Mouse (Mus musculus) liver, adult 2 months (tissue): ENCODE measurements around the gene Mlf2.

ENCODE experiments used
- CTCF ChIP-seq: fragments of 200-500 bp; IDR thresholded peaks from 2 replicates; pipeline ENCODE4 v1.5.1; 2011; ENCODE audit warnings: low read depth, low read length, control low read depth
- POLR2A ChIP-seq: fragments of 200-500 bp; IDR thresholded peaks from 2 replicates; pipeline ENCODE4 v1.6.1; 2011; ENCODE audit warnings: low read length, control low read depth; ENCODE audit not compliant: insufficient read depth; ENCODE audit errors: extremely low read depth

DNA sequence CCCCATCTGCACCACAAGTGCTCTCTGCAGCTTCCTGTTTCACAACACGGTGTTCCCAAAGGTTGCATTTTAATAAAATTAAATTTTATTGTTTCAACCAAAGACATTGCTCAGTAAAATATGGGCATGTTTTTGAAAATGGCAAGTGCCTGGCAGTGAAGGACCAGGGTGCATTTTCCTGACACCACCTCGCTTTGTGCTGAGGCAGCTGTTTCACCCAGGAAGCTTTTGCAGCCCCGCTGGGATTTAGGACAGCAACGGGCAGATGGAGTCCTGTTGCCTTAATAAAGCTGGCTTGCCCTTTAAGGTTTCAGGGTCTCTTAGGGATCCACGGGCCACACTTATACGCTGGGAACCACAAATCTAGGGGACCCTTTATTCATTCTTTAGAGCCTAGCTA is 40.2 kb upstream of the Mlf2 start:
- TF ChIP-seq CTCF, result no peak
- no peak for TF ChIP-seq POLR2A
